Mouse (Mus musculus): ENCODE data around the gene Cenpf.

DNA sequence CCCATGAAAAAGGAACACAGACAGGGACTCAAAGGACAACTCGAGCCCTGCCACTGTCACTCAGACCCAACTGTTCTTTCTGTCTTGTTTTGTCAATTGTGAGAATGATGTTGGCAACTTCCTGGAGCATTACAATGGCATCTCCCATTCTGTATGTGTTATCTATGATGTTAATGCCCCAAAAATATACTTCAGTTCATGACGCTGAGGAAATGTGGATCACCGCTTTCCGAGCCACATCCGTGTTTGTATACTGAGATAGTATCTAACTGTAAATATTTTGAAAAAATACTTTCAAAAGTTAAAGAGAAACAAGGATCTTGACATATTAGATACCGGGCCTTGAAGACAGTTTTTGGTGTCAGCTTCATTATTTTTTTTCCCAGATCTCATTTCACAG, 1.9 kb downstream of the Cenpf start:
- TF ChIP-seq CTCF (conservative IDR thresholded peaks at IDR 0.05 in 1 of 2, IDR thresholded peaks at IDR 0.05 in 1 of 2; ENCODE audit: low read depth in 2 of 2, low read length in 2 of 2) = no peak
- no peak for TF ChIP-seq NRF1 (IDR thresholded peaks at IDR 0.05; ENCODE audit: low read depth, low read length)
- TF ChIP-seq RAD21 (IDR thresholded peaks at IDR 0.05; ENCODE audit: low read depth, low read length) = no peak
- no peak for TF ChIP-seq MAX (IDR thresholded peaks at IDR 0.05; ENCODE audit: low read length)
- no peak for TF ChIP-seq ZMIZ1 (IDR thresholded peaks at IDR 0.05; ENCODE audit: low read depth, low read length)
- no peak for TF ChIP-seq POLR2A (IDR thresholded peaks at IDR 0.05; ENCODE audit: low read depth, low read length)
- TF ChIP-seq BHLHE40 (IDR thresholded peaks at IDR 0.05; ENCODE audit: low read depth, low read length) = no peak

Data from CH12.LX (cell line).